Mouse (Mus musculus): ENCODE results near the gene Aplnr. TPM values are rescaled to one million over a fixed set of nuclear protein-coding genes. Genes with fewer than 3 reads are reported as not detected.

Aplnr gene
- polyA plus RNA-seq, 1 experiment from 2014 or later: 33.8 TPM

GRCm38 (mm10) chr2:85161638-85162093 lies 25.6 kb downstream of the Aplnr start:
- ATAC-seq (ENCODE audit: low FRiP score, low read depth): peak; percentile 62
- no peaks in the 10 kb centered on the region for H3K36me3 ChIP-seq
- 14% methylated on average over 1 of the region's 1 CpGs for WGBS
- H3K27ac ChIP-seq (replicated peaks): 0 out of 2 replicates have a peak overlapping the region, but pooled peaks have one; percentile 46
- H3K4me1 ChIP-seq: peaks cover 16% of the 10 kb centered on the region
- no peaks in the 10 kb centered on the region for H3K27me3 ChIP-seq
- H3K4me3 ChIP-seq: no peak overlapping the region
- 0 out of 2 replicates have a peak overlapping the region, but pooled peaks have one; percentile 2 for H3K4me2 ChIP-seq (replicated peaks)
- H3K9me3 ChIP-seq: no peaks in the 10 kb centered on the region
- H3K9ac ChIP-seq (replicated peaks): no peak overlapping the region

- H3K36me3 ChIP-seq: no peaks in the 10 kb centered on the region
- H3K9me3 ChIP-seq: no peaks in the 10 kb centered on the region
- no peak for ATAC-seq (ENCODE audit: low FRiP score, low read depth)
- no peak overlapping the region for H3K27ac ChIP-seq (replicated peaks)
- peaks cover 16% of the 10 kb centered on the region for H3K4me1 ChIP-seq
- H3K4me2 ChIP-seq (replicated peaks): no peak overlapping the region
- no peak overlapping the region for H3K9ac ChIP-seq (replicated peaks)
- H3K4me3 ChIP-seq: no peak overlapping the region
- WGBS: 59% methylated on average over 7 of the region's 7 CpGs
- H3K27me3 ChIP-seq: no peaks in the 10 kb centered on the region
Measured at GRCm38 (mm10) chr2:85163311-85164047, 27.5 kb downstream of the Aplnr start.

GRCm38 (mm10) chr2:85167624-85168023 lies 31.6 kb downstream of the Aplnr start:
- no peak overlapping the region for H3K4me3 ChIP-seq
- WGBS: 68% methylated on average over 1 of the region's 1 CpGs
- no peaks in the 10 kb centered on the region for H3K9me3 ChIP-seq
- H3K27ac ChIP-seq (replicated peaks): no peak overlapping the region
- H3K27me3 ChIP-seq: no peaks in the 10 kb centered on the region
- no peak for ATAC-seq (ENCODE audit: low FRiP score, low read depth)
- no peak overlapping the region for H3K9ac ChIP-seq (replicated peaks)
- H3K36me3 ChIP-seq: no peaks in the 10 kb centered on the region
- H3K4me2 ChIP-seq (replicated peaks): no peak overlapping the region
- H3K4me1 ChIP-seq: no peaks in the 10 kb centered on the region

GRCm38 (mm10) chr2:85168327-85168726 lies 32.3 kb downstream of the Aplnr start:
- no peak for ATAC-seq (ENCODE audit: low FRiP score, low read depth)
- no peak overlapping the region for H3K4me3 ChIP-seq
- no peaks in the 10 kb centered on the region for H3K36me3 ChIP-seq
- WGBS: 90% methylated on average over 1 of the region's 1 CpGs
- H3K27ac ChIP-seq (replicated peaks): no peak overlapping the region
- no peaks in the 10 kb centered on the region for H3K9me3 ChIP-seq
- no peaks in the 10 kb centered on the region for H3K4me1 ChIP-seq
- H3K27me3 ChIP-seq: no peaks in the 10 kb centered on the region
- no peak overlapping the region for H3K9ac ChIP-seq (replicated peaks)
- no peak overlapping the region for H3K4me2 ChIP-seq (replicated peaks)

- no peak overlapping the region for H3K27ac ChIP-seq (replicated peaks)
- no peak overlapping the region for H3K4me3 ChIP-seq
- no peaks in the 10 kb centered on the region for H3K27me3 ChIP-seq
- WGBS: 77% methylated on average over 3 of the region's 3 CpGs
- H3K9me3 ChIP-seq: no peaks in the 10 kb centered on the region
- ATAC-seq (ENCODE audit: low FRiP score, low read depth): no peak
- H3K4me1 ChIP-seq: no peaks in the 10 kb centered on the region
- H3K36me3 ChIP-seq: no peaks in the 10 kb centered on the region
- H3K9ac ChIP-seq (replicated peaks): no peak overlapping the region
- H3K4me2 ChIP-seq (replicated peaks): no peak overlapping the region
Measured at GRCm38 (mm10) chr2:85172071-85172762, 36.2 kb downstream of the Aplnr start.

GRCm38 (mm10) chr2:85172763-85173103 lies 36.7 kb downstream of the Aplnr start:
- H3K36me3 ChIP-seq: no peaks in the 10 kb centered on the region
- H3K4me1 ChIP-seq: no peaks in the 10 kb centered on the region
- H3K27me3 ChIP-seq: no peaks in the 10 kb centered on the region
- H3K9ac ChIP-seq (replicated peaks): no peak overlapping the region
- no peak overlapping the region for H3K27ac ChIP-seq (replicated peaks)
- H3K4me3 ChIP-seq: no peak overlapping the region
- no peaks in the 10 kb centered on the region for H3K9me3 ChIP-seq
- ATAC-seq (ENCODE audit: low FRiP score, low read depth): no peak
- WGBS: 75% methylated on average over 2 of the region's 2 CpGs
- H3K4me2 ChIP-seq (replicated peaks): no peak overlapping the region

GRCm38 (mm10) chr2:85173545-85173944 lies 37.5 kb downstream of the Aplnr start:
- no peaks in the 10 kb centered on the region for H3K36me3 ChIP-seq
- H3K27me3 ChIP-seq: no peaks in the 10 kb centered on the region
- H3K27ac ChIP-seq (replicated peaks): no peak overlapping the region
- no peaks in the 10 kb centered on the region for H3K4me1 ChIP-seq
- H3K9me3 ChIP-seq: no peaks in the 10 kb centered on the region
- ATAC-seq (ENCODE audit: low FRiP score, low read depth): no peak
- WGBS: 76% methylated on average over 6 of the region's 6 CpGs
- H3K4me3 ChIP-seq: no peak overlapping the region
- H3K4me2 ChIP-seq (replicated peaks): no peak overlapping the region
- no peak overlapping the region for H3K9ac ChIP-seq (replicated peaks)

GRCm38 (mm10) chr2:85178139-85178800 lies 42.2 kb downstream of the Aplnr start:
- Histone ChIP-seq H3K9ac (replicated peaks) (no peak overlapping the region), H3K4me3 (no peak overlapping the region), H3K4me1 (no peaks in the 10 kb centered on the region), H3K4me2 (replicated peaks) (no peak overlapping the region), H3K27ac (replicated peaks) (no peak overlapping the region), H3K36me3 (no peaks in the 10 kb centered on the region), H3K27me3 (no peaks in the 10 kb centered on the region), H3K9me3 (no peaks in the 10 kb centered on the region)
- 80% methylated on average over 4 of the region's 4 CpGs for WGBS
- no peak for ATAC-seq (ENCODE audit: low FRiP score, low read depth)

GRCm38 (mm10) chr2:85187582-85188151 lies 51.6 kb downstream of the Aplnr start:
- Histone ChIP-seq H3K27ac (replicated peaks) (no peak overlapping the region), H3K4me1 (no peaks in the 10 kb centered on the region), H3K27me3 (no peaks in the 10 kb centered on the region), H3K4me2 (replicated peaks) (no peak overlapping the region), H3K36me3 (no peaks in the 10 kb centered on the region), H3K9me3 (no peaks in the 10 kb centered on the region), H3K4me3 (no peak overlapping the region), H3K9ac (replicated peaks) (no peak overlapping the region)
- WGBS: 90% methylated on average over 6 of the region's 6 CpGs
- no peak for ATAC-seq (ENCODE audit: low FRiP score, low read depth)

Other genes with a start within 250 kb of the Aplnr start
- 4.1 and 5.4 TPM in 2 replicates for gene Rtn4rl2, start 249.5 kb upstream of the Aplnr start, polyA plus RNA-seq (2016; fragmentation: Nextera tagmentation; extraction: Ambion mirVana)
- gene Slc43a3, start 199.6 kb upstream of the Aplnr start, polyA plus RNA-seq (2016; fragmentation: Nextera tagmentation; extraction: Ambion mirVana): 10.5 and 14.1 TPM in 2 replicates
- gene Prg2, start 155.8 kb upstream of the Aplnr start, polyA plus RNA-seq (2016; fragmentation: Nextera tagmentation; extraction: Ambion mirVana): not detected in 2 replicates
- not detected in 2 replicates for gene Prg3, start 148.0 kb upstream of the Aplnr start, polyA plus RNA-seq (2016; fragmentation: Nextera tagmentation; extraction: Ambion mirVana)
- gene Ssrp1, start 99.0 kb upstream of the Aplnr start, polyA plus RNA-seq (2016; fragmentation: Nextera tagmentation; extraction: Ambion mirVana): 261 and 262 TPM in 2 replicates
- gene P2rx3, start 98.8 kb upstream of the Aplnr start, polyA plus RNA-seq (2016; fragmentation: Nextera tagmentation; extraction: Ambion mirVana): 3.2 and 4.1 TPM in 2 replicates
- 40.3 and 48.0 TPM in 2 replicates for gene Tnks1bp1, start 88.2 kb upstream of the Aplnr start, polyA plus RNA-seq (2016; fragmentation: Nextera tagmentation; extraction: Ambion mirVana)
- gene Lrrc55, start 61.0 kb downstream of the Aplnr start, polyA plus RNA-seq (2016; fragmentation: Nextera tagmentation; extraction: Ambion mirVana): 2.1 and 2.9 TPM in 2 replicates
- gene Olfr987, start 203.1 kb downstream of the Aplnr start, polyA plus RNA-seq (2016; fragmentation: Nextera tagmentation; extraction: Ambion mirVana): not detected in 2 replicates
- gene Olfr988, start 227.0 kb downstream of the Aplnr start, polyA plus RNA-seq (2016; fragmentation: Nextera tagmentation; extraction: Ambion mirVana): not detected in 2 replicates

Data from midbrain, embryonic 12.5 days (tissue).